Mouse (Mus musculus) hindbrain, embryonic 11.5 days (tissue): Measurements from ENCODE around the gene 1700102P08Rik. TPM values are rescaled to one million over a fixed set of nuclear protein-coding genes. Genes with fewer than 3 reads are reported as not detected.

Source experiments
- ATAC-seq: fragments of 200-750 bp; cut with Nextera tagmentation; 2 replicates; pipeline ENCODE4 v1.8.0; 2017; ENCODE audit warnings: mild to moderate bottlenecking, moderate TSS enrichment, moderate library complexity; ENCODE audit not compliant: low FRiP score
- DNase-seq: peaks from one replicate; pipeline ENCODE4 v3.0.0-alpha.2; 2015; ENCODE audit warnings: low spot score
- H3K27ac ChIP-seq: fragments of 300-500 bp; sonication (generic); 2 replicates; pipeline ENCODE4 v1.5.1; 2014; ENCODE audit warnings: mild to moderate bottlenecking, low read depth, low read length
- H3K27me3 ChIP-seq: fragments of 300-500 bp; sonication (generic); 2 replicates; pipeline ENCODE4 v1.6.1; 2014; ENCODE audit warnings: mild to moderate bottlenecking, low read length, moderate library complexity, mixed read lengths; ENCODE audit not compliant: control insufficient read depth, insufficient read depth
- H3K36me3 ChIP-seq: fragments of 300-500 bp; sonication (generic); 2 replicates; pipeline ENCODE4 v1.6.1; 2014; ENCODE audit warnings: mild to moderate bottlenecking, low read length, moderate library complexity, mixed read lengths; ENCODE audit not compliant: control insufficient read depth, insufficient read depth
- H3K4me1 ChIP-seq: fragments of 300-500 bp; sonication (generic); replicated peaks from 2 replicates; pipeline ENCODE4 v1.6.1; 2014; ENCODE audit warnings: low read length, mixed read lengths; ENCODE audit not compliant: control insufficient read depth, insufficient read depth
- H3K4me2 ChIP-seq: fragments of 300-500 bp; sonication (generic); replicated peaks from 2 replicates; pipeline ENCODE4 v1.6.1; 2014; ENCODE audit warnings: mild to moderate bottlenecking, low read depth, low read length
- H3K4me3 ChIP-seq: fragments of 300-500 bp; sonication (generic); 2 replicates; pipeline ENCODE4 v1.5.1; 2014; ENCODE audit warnings: low read depth, low read length
- H3K9ac ChIP-seq: fragments of 300-500 bp; sonication (generic); 2 replicates; pipeline ENCODE4 v1.6.1; 2014; ENCODE audit warnings: low read depth, low read length
- H3K9me3 ChIP-seq: fragments of 300-500 bp; sonication (generic); 2 replicates; pipeline ENCODE4 v1.6.1; 2016; ENCODE audit warnings: low read length; ENCODE audit not compliant: control insufficient read depth
- WGBS: fragments of 180-500 bp; shearing (Covaris S2); extraction: QIAGEN DNeasy Blood & Tissue Kit; methylation state at CpG from one replicate; pipeline ENCODE4 v1.1.7; 2014; 5-methylcytosine and 5-hydroxymethylcytosine counted together
- polyA plus RNA-seq: library from polyadenylated mRNA; unstranded; fragments of >200 nt; fragmentation: Nextera tagmentation; extraction: Ambion mirVana; gene quantifications from 2 replicates; pipeline ENCODE4 v1.2.1, GENCODE M21; 2014

1700102P08Rik gene
- polyA plus RNA-seq: 1.0 and 1.8 TPM in 2 replicates

DNA sequence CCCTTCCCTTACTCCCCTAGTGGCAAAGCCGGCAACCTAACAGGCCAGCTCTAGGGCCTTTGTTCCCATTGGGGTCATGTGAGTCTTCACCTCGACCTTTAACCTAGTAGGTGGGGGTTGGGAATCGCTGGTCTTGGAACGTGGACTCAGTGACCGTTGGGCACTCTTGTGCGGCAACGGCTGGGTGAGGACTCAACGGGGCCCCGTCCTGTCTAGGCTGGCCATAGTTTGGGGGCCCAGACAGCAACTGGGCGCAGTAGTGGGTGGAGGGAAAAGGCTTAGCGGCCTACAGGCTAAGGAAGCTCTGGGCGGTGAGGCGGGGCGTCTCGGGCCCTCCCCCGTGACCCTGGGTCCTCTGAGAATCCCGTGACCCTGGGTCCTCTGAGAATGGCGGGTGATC, at the start of gene 1700102P08Rik:
Gene 1700102P08Rik, plus strand, starts transcription at position 130 of the 400 bp plus-strand sequence.
- H3K4me1 ChIP-seq: no peaks in the 10 kb centered on the region
- no peak within 1 kb of the TSS for H3K4me3 ChIP-seq
- H3K4me2 ChIP-seq: no peak within 1 kb of the TSS
- 53% methylated on average over 18 of the region's 18 CpGs for WGBS
- ATAC-seq (no peak), DNase-seq (peak; percentile 27)
- no peak within 1 kb of the TSS for H3K27ac ChIP-seq
- H3K36me3 ChIP-seq: peaks cover 11% of the 10 kb centered on the region; the same call in 1 of the 2 replicates
- H3K9ac ChIP-seq: no peak within 1 kb of the TSS
- H3K27me3 ChIP-seq: no peaks in the 10 kb centered on the region
- no peaks in the 10 kb centered on the region for H3K9me3 ChIP-seq

DNA sequence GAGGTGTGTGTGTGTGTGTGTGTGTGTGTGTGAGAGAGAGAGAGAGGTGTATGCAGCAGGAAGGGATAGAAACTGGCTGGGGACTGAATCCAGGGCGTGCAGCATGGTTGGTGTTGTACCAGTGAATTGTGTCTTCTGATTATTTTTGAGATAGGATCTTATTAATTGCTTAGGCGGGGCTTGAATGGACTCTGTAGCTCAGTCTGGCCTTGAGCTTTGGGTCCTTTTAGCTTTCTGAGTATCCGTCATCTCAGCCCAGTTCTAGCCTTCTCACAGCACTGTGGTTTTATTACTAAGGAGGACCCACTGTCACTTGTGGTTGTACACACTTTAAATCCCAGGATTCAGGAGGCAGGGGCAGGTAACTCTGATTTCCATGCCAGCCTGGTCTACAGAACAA, 49.3 kb upstream of the 1700102P08Rik start:
- H3K4me2 ChIP-seq: no peak overlapping the region
- no peaks in the 10 kb centered on the region for H3K9me3 ChIP-seq
- DNase-seq (no peak), ATAC-seq (no peak)
- no peaks in the 10 kb centered on the region for H3K36me3 ChIP-seq
- peaks cover 10% of the 10 kb centered on the region; the same call in 1 of the 2 replicates for H3K4me1 ChIP-seq
- H3K4me3 ChIP-seq: no peak overlapping the region
- H3K9ac ChIP-seq: no peak overlapping the region
- 84% methylated on average over 3 of the region's 3 CpGs for WGBS
- H3K27ac ChIP-seq: no peak overlapping the region
- no peaks in the 10 kb centered on the region for H3K27me3 ChIP-seq

DNA sequence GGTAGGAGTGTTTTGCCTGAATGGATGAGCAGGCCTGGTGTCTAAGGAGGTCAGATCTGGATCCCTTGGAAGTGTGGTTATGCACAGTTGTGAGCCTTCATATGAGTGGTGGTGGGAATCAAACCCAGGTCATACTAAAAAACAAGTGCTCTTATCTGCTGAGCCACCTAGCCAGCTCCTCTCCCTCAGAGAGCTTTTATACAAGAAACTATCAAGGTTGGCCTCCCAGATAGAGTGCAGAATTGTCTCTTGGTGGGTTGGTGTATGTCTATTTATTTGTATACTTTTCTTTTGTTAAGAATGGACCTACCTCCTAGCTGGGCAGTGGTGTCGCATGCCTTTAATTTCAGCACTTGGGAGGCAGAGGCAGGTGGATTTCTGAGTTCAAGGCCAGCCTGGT, 48.8 kb upstream of the 1700102P08Rik start:
- Histone ChIP-seq H3K27ac (no peak overlapping the region), H3K9ac (no peak overlapping the region), H3K9me3 (no peaks in the 10 kb centered on the region), H3K4me1 (peaks cover 10% of the 10 kb centered on the region; the same call in 1 of the 2 replicates), H3K27me3 (no peaks in the 10 kb centered on the region), H3K4me2 (no peak overlapping the region), H3K36me3 (no peaks in the 10 kb centered on the region), H3K4me3 (no peak overlapping the region)
- DNase-seq (no peak), ATAC-seq (no peak)
- WGBS: 100% methylated on average over 1 of the region's 1 CpGs

DNA sequence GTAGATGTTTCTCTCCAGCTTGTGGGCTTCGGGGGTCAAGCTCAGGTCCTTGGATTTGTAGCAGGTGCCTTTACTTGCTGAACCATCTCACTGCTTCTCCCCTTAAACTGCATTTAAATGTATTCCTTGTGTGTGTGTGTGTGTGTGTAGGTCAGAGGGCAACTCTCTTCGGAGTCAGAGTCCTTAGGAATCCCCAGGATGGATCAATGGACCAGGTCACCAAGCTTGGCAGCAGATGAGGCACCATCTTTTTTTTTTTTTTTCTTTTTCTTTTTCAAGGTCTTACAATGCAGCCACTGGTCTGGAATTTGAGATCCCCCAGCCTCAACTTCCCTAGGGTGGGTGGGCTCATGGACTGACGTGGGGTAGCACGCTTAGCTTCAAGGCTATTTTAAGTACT, 48.1 kb upstream of the 1700102P08Rik start:
- no peaks in the 10 kb centered on the region for H3K9me3 ChIP-seq
- no peak overlapping the region for H3K27ac ChIP-seq
- no peaks in the 10 kb centered on the region for H3K27me3 ChIP-seq
- no peak overlapping the region for H3K4me3 ChIP-seq
- DNase-seq (no peak), ATAC-seq (no peak)
- H3K4me1 ChIP-seq: peaks cover 10% of the 10 kb centered on the region; the same call in 1 of the 2 replicates
- 81% methylated on average over 4 of the region's 4 CpGs for WGBS
- no peak overlapping the region for H3K9ac ChIP-seq
- H3K4me2 ChIP-seq: no peak overlapping the region
- H3K36me3 ChIP-seq: no peaks in the 10 kb centered on the region

DNA sequence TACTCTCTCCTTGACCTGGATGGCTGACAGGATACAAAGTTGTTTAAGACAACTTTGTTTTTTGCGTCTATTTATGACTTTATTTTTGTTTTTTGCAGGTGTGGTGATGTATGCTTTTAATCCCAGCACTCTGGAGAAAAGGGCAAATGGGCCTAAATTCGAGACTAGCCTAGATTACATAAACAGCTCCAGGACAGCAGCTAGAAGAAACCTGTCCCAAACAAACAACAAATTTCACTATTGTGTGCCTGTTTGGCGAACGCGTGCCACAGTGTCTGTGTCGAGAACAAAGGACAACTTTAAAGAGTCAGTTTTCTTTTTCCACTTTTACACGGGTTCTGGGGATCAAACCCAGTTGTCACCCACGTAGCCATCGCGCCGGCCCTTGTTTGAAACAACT, 45.6 kb upstream of the 1700102P08Rik start:
- Histone ChIP-seq H3K4me1 (0 out of 2 replicates have a peak, but pooled peaks cover 3% of the 10 kb centered on the region), H3K36me3 (peaks cover 3% of the 10 kb centered on the region; the same call in 1 of the 2 replicates), H3K9ac (peak overlapping the region; percentile 93), H3K4me2 (peak overlapping the region; percentile 81), H3K4me3 (peak overlapping the region; percentile 90), H3K27ac (peak overlapping the region; percentile 93), H3K9me3 (no peaks in the 10 kb centered on the region), H3K27me3 (no peaks in the 10 kb centered on the region)
- ATAC-seq (no peak; the same call in 1 of the 2 replicates), DNase-seq (no peak)
- 9% methylated on average over 11 of the region's 11 CpGs for WGBS

DNA sequence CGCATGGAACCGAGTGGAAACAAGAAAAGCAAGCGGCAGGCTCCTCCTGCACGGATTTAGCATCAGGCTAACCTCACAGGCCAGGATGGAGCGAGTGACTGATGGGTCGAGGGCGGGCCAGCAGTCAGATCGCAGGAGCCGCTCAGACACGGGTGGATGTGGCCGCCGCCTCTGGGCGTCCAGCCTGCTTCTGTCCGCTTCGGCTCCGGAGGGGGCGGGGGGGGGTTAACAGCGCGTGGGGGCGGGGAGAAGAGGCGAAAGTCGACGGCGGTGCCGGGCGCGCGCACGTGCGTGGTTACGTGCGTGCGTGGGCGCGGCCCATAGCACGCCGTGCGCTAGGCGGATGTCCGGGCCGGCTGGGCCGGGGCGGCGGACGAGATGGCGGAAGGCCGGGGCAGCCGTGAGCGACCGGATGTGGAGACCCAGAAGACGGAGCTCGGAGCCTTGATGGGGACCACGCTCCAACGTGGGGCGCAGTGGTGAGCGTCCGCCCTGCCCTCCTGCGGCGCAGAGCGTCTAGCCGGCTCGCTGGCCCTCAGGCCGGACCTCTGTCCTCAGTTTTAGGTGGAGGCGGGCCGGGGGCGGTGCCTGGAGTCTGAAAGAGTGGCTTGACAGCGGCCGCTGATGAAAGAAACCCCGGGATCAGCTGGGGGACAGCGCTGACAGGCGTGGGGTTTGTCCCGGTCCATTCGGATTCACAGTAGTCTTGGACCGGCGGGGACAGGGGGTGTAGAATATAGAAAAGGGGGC, 44.9 kb upstream of the 1700102P08Rik start, which contains the start of gene Usp4:
Gene Usp4, plus strand, starts transcription at position 314 of the 750 bp plus-strand sequence.
- peak within 1 kb of the TSS; percentile 81 for H3K4me2 ChIP-seq
- ATAC-seq (peak; percentile 97), DNase-seq (peak; percentile 97)
- under 1% methylated on average over 75 of the region's 75 CpGs for WGBS
- peaks cover 3% of the 10 kb centered on the region; the same call in 1 of the 2 replicates for H3K36me3 ChIP-seq
- no peaks in the 10 kb centered on the region for H3K27me3 ChIP-seq
- 0 out of 2 replicates have a peak, but pooled peaks cover 3% of the 10 kb centered on the region for H3K4me1 ChIP-seq
- no peaks in the 10 kb centered on the region for H3K9me3 ChIP-seq
- peak within 1 kb of the TSS; percentile 90 for H3K4me3 ChIP-seq
- H3K9ac ChIP-seq: peak within 1 kb of the TSS; percentile 93
- peak within 1 kb of the TSS; percentile 93 for H3K27ac ChIP-seq

DNA sequence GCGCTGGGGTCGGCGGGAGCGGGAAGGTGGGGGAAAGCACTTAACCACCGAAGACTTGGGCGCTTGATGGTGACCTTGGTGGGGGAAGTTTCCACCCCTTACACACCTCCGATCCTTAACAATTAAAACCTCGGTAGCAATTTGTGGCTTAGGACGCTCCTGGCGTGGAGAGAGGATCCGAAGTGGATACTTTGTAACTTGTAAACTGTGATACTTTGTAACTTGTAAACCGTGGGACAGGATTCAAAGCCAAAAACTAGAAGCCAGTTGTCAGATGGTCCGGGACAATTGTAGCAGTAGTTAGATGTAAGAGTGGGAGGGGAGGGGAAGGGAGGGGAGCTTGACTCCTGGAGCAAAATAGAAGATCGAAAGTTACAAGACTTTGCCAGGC, 44.3 kb upstream of the 1700102P08Rik start:
- Histone ChIP-seq H3K9ac (peak overlapping the region; percentile 93), H3K4me3 (peak overlapping the region; percentile 90), H3K36me3 (peaks cover 3% of the 10 kb centered on the region; the same call in 1 of the 2 replicates), H3K27ac (peak overlapping the region; percentile 93; the same call in 1 of the 2 replicates), H3K27me3 (no peaks in the 10 kb centered on the region), H3K4me2 (peak overlapping the region; percentile 81), H3K4me1 (0 out of 2 replicates have a peak, but pooled peaks cover 3% of the 10 kb centered on the region), H3K9me3 (no peaks in the 10 kb centered on the region)
- no peak; the same call in 1 of the 2 replicates for ATAC-seq
- no peak for DNase-seq
- 8% methylated on average over 14 of the region's 14 CpGs for WGBS

DNA sequence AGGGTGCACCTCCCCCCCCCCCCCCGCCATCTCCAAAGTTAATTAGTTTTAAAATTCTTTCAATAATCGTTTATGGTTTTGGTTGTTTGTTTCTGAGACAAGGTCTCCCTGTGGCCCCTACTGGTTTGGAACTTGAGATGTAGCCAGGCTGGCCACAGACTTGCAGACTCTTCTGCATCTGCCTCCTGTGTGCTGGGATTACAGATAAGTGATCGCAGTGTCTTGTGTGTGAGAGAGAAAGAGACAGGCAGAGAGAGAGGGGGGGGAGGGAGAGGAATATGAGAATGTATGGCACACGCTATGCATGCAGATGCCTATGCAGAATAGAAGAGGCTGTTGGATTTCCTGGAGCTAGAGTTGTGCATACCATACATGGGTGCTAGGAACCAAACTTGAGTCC, 42.9 kb upstream of the 1700102P08Rik start:
- WGBS: 87% methylated on average over 4 of the region's 4 CpGs
- Histone ChIP-seq H3K4me1 (0 out of 2 replicates have a peak, but pooled peaks cover 3% of the 10 kb centered on the region), H3K27ac (no peak overlapping the region), H3K36me3 (peaks cover 5% of the 10 kb centered on the region; the same call in 1 of the 2 replicates), H3K9me3 (no peaks in the 10 kb centered on the region), H3K9ac (no peak overlapping the region), H3K4me3 (no peak overlapping the region), H3K27me3 (no peaks in the 10 kb centered on the region), H3K4me2 (no peak overlapping the region)
- DNase-seq (no peak), ATAC-seq (no peak)
